Mouse (Mus musculus): Measurements from ENCODE around the gene Irgc1.
A peak's percentile ranks its signal among the peaks of the same experiment; 100 is the strongest.
"Not testable (repeated sequence)": the region's sequence is repeated elsewhere in the genome, so short reads cannot be mapped to it uniquely, and the experiment has no call there.

The Irgc1 gene

DNA sequence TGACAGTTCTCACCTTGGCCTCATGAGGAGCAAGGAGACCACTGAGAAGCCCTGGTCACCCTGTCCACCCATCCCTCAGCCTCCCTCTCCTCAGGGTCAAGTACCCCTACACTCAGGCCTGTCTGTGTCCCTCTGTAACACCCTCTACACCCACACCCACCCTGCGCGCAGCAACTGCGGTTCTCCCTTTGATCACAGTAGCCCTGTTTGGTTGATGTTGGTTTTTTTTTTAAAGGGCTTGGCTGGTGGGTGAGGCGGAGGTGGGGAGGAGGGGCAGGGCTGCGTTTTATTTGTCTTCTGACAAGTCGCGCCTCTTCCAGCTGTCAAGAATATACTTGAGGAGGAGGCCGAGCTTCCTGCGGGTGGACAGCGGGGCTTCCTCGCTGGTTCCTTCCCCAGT lies 20.4 kb downstream of the Irgc1 start:
- DNase-seq (ENCODE audit: low spot score), result no peak

DNA sequence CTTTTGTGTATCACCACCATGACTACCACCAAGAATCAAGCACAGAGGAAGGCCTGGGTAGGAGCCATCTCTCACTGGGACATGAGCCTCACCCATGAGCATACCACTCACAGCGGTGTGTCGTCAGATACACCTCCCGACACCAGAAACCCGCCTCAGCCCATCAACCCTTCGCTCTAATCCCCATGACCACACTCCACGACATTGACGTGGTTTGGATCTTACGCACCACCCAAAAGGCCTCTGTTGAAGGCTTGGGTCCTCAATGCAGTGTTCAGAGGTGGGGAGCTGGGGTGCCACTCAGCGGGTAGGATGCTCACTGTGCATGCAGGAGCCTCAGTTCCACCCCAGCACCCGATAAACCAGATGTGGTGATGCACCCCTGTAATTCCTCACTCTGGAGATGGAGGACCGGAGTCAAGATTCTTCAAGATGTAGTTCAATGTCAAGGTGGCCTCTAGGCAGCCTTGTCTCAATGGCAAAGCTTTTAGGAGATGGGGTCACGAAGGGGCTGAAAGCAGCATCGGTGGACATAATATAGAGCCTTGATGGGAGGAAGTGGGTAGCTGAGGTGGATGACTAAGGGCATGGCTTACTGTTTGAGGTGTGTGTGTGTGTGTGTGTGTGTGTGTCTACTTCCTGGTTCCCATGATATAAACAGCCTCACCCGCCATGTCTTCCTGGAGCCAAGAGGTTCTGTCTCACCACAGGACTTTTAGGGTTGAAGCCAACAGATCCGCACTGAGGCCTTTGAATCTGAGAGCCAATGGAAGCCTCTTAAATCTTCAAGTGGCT lies 21.3 kb downstream of the Irgc1 start:
- no peak for DNase-seq (ENCODE audit: low spot score)

DNA sequence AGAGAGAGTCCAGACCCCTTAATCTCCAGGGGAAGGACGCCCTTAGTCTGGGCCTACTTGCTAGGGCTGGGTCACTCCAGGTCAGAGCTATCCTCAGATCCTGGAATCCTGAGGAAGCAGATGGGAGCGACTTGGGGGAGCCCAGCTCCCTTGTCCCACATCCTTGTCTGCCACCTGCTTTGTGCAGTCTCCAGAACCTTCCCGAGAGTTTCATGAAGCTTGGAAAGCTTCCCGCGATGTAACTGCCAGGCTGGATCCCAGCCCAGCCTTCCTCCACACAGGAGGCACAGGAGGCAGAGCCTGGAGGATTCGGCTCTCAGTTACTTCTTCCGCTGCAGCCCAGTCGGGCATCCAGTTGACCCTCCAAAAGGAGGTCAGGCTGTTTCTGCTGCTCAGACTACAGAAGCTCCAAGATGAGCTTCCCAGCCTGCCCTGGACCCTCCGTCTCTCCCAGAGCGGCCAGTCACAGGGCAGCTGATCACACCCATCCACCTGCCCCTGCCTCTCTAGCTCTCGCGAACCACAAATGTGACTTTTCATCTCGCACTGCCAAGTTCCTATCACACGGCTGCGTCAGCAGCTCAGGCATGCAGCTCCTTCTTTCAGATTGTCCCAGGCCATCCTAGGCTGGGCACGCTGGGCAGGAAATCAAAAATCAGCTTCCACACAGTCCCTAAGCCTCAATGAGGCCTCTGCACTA lies 22.5 kb downstream of the Irgc1 start:
- DNase-seq (ENCODE audit: low spot score), result peak; percentile 75

DNA sequence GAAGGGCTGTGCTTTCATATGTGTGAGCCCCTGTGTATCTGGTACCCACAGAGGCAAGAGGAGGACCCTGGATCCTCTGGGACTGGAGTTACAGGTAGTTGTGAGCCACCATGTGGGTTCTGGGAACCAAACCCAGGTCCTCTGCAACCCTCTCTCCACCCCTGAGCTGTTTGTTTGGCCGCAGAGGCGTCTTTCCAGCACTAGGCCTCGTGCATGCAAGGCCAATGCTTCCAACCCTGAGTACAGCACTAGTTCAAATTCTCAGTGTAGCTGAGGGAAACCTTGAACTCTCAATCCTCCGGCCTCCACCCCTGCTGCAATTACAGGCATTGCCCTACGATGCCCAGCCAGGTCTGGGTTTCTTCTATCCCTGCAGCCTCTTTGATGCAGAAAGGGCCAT lies 23.4 kb downstream of the Irgc1 start:
- no peak for DNase-seq (ENCODE audit: low spot score)

DNA sequence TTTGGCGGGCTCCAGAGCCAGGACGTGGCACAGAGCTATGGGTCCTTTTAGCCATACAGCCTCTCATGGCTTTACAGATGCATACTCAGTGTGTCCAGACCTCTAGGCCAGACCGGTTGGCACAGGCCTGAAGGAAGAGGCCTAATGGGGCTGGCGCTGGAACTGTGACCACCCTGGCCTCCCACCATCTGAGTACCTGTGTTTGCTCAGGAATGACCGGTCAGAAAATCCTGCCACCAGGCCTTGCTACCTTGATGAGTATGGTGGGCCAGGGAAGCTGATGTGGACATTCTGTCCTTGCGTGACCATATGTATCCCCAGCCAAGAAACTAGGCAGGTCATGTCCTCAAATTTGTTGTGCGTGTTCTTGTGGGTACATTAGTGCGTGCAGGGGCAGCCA lies 24.9 kb downstream of the Irgc1 start:
- DNase-seq (ENCODE audit: low spot score), result no peak

DNA sequence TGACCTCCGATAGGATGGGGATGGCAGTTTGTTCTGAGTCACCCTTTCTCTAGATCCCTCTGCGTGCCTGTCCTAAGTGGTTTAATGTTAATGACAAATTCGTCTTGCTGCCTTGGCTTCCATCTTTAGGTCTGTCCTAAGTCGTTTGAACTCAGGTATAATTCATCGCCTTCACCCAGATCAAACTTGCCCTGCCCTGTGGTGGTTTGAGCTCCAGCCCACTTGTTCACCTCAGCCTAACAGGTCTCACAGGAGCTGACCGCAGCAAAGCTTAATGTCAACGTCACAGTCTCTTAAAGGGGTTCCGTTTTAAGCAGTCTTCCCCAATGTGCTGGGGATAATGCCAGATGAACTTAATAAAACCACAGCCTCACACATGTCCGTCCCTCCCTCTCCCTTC lies 26.2 kb downstream of the Irgc1 start:
- no peak for DNase-seq (ENCODE audit: low spot score)

DNA sequence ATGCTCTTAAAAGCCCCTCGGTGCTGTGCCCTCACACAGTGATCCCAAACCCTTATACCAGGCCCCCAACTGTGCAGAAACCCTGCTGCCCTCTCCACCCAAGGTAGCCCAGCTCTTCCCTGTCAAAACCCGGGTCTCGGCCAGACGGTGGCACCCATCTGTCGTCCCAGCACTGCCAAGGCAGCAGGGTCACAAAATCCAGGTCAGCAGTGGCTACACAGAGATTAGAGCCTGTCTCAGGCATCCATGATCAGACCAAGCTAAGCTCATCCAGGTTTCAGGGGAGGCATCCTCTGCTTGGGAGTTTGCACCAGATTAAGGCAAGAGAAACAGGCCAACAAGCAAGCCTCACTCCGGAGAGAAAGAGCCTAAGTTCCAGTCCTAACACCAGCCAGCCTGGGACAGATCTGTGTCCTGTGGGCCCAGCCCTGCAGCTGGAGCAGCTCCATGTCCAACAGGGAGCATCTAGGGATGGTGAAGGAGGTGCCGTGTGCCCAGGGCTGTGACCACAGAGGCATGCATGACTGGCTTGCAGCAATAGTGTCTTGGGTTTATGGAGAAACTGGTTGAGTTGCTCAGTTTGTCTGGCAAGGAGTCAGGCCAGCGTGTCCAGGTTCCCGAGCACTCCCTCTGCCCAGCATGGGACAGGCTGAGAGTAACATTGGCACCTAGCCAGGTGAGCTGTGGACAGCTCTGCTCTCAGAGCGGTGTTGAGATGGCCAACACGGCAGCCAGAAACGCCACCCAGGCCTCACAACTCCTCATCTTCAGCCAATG lies 28.0 kb downstream of the Irgc1 start:
- no peak for DNase-seq (ENCODE audit: low spot score)

DNA sequence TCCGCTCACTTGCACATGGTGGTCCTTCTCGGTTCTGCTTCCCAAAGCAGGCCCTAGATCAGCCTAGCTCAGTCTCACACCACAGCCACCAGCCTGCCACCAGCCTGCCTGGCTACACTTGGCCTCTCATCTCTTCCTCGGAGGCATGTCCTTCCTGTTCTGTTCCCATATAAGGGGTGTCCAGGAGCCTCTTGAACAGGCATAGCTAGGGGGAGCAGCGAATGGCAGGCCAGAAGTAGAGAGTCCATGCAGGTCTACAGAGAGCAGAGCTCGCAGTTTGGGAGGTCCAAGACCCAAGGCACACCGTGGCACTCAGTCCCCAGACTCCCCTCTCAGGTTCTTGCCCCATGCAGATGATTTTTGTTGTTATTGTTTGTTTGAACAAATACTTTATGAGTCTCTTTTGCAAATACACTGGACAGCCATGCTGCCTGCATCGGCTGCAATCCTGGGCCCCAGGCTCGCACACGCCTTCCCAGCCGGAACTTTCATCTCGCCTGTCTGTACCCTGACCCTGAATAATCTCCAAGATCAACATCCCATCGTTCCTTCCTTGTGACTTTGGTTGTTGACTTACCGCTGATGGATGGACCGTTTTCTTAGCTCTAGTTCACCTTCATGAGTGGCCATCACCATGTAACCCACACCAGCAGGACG lies 28.9 kb downstream of the Irgc1 start:
- DNase-seq (ENCODE audit: low spot score), result no peak

DNA sequence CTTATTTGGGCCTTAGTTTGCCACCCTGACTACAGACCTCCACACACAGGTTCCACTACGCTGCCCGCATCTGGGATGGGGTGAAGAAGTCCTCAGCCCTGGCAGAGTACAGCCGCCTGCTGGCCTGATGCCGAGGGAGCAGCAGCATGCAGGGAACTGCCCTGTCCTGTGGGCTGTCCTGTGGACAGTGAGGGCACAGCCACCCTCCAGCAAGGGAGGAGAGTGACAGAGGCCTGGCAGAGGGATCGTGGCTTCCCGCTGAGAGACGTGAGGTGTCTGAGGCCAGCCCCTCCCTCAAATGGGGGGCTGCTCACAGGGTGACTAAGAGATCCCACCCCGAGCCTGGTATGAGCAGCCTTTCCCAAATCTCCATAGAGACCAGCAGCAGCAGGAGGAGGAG lies 29.8 kb downstream of the Irgc1 start:
- DNase-seq (ENCODE audit: low spot score), result no peak

DNA sequence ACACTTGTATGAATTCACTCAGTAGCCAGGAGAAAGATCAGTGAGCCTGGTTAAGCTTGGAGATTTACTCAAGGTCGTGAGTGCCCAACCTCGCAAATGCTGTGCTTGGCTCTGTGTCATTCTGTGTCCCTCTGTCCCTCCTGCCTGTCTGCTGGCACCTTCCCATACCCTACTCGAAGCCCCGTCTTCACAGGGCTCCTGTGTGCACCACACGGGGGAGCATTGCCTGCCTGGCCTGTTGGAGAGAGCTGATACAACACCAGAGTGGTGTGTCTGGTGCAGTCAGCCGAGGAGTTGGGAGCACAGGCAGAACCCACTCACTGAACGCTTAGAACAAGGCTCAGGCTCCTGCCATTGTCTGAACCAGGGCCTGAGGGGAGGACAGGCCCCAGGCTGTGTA lies 30.4 kb downstream of the Irgc1 start:
- DNase-seq (ENCODE audit: low spot score), result no peak

DNA sequence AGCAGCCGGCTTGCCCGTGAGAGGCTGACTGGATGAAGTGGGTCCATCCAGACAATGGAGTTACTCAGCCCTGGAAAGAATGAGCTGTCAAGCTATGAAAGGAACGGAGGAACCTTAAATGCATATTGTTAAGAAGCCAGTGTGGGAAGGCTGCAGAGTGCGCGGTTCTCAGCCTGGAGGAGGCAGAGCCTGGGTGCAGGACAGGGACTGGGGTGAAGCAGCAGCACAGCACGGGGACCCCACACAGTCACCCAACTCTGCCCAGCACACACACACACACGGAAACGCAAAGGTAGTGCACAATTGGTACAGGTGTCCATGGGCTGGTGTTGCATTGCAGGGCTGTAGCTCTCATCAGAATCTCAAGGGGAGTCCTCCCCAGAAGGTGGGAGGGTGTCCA lies 32.5 kb downstream of the Irgc1 start:
- no peak for DNase-seq (ENCODE audit: low spot score)

DNA sequence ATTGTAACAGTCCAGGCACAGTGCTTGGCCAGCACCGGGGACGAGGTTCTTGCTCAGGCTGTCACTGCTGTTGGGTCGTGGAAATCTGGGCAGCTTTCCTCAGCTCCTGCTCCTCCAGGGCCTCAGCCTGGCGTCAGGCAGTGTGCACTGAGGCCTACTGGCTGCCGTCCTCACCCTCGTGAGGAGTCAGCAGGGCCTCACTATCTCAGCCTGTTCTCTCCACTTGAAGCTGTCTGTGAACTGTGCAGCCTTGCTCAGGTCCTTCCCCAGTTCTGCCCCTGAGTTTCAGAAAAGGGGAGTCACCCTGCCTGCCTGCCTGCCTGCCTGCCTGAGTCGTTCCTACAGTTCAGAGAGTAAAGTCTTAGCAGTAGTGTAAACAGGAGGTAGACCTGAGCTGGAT lies 36.8 kb downstream of the Irgc1 start:
- no peak for DNase-seq (ENCODE audit: low spot score)

DNA sequence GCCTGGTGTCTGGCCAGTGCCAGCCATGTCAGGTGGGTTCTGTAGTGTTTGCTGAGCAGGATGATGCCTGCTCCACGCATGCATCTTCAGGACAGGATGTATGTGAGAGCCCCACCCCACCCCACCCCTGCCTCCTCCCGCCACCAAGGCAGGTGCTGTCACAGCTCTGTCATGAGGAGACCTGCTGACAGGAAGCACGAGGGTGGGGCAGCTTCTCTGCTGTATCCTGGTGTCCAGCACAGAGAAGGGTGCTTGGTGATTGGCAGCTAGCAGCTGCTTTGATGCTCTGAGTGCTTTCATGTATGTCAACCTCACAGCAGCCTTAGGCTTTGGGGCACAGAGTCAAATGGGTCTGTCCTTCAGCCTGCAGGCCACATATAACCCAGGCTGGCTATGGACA lies 38.5 kb downstream of the Irgc1 start:
- DNase-seq (ENCODE audit: low spot score), result no peak

DNA sequence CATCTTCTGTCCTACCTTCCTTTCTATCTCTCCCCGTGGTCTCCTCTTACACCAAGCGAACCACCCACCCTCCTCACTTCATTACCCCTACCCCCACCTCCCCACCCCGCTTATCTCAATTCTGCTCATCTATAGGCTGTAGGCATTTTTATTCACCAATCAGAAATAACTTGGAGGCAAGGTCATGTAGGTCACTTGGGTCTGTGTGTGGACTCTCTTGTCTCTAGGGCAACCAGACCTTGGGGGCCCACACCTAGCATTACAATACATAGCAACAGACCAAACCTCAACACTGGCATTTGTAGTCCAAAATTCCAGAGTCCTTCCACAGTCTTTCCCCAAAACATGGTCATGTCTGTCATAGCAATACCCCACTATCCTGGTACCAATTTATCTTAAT lies 41.3 kb downstream of the Irgc1 start:
- no peak for DNase-seq (ENCODE audit: low spot score)

DNA sequence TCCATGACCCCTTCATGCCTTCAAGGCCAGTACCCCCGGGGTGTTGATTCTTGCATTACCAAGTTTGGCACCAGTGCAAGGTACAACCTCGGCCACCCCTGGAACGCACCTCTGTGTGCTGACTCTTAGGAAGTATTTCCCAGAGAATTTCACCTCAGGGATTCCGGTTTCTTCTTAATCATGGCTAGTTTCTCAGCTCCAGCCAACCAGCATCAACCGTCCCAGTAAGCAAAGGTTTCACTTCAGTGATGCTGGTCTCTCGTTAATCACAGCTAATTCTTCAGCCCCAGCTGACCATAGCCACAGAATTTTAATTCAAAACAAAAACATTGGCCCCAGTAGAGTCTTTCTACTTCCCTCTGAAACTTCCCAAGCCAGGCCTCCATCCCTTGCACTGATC lies 42.0 kb downstream of the Irgc1 start:
- no peak for DNase-seq (ENCODE audit: low spot score)

DNA sequence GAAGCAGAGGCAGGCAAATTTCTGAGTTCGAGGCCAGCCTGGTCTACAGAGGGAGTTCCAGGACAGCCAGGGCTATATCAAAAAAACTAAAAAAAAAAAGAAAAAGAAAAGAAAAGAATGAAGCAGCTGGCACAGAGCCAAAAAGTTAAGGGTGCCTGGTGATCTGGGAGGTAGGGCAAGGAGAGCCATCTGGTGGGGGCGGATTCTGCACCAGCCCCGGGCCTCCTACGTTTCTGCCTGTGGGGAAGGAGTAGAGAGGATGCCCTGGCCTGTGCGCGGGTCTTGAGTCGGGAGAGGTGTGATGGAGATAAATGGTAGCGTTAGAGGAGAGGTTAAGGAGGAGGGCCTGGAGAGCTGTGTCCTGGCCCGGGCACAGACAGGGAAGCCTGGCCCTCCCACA lies 43.9 kb downstream of the Irgc1 start:
- DNase-seq (ENCODE audit: low spot score), result no peak

DNA sequence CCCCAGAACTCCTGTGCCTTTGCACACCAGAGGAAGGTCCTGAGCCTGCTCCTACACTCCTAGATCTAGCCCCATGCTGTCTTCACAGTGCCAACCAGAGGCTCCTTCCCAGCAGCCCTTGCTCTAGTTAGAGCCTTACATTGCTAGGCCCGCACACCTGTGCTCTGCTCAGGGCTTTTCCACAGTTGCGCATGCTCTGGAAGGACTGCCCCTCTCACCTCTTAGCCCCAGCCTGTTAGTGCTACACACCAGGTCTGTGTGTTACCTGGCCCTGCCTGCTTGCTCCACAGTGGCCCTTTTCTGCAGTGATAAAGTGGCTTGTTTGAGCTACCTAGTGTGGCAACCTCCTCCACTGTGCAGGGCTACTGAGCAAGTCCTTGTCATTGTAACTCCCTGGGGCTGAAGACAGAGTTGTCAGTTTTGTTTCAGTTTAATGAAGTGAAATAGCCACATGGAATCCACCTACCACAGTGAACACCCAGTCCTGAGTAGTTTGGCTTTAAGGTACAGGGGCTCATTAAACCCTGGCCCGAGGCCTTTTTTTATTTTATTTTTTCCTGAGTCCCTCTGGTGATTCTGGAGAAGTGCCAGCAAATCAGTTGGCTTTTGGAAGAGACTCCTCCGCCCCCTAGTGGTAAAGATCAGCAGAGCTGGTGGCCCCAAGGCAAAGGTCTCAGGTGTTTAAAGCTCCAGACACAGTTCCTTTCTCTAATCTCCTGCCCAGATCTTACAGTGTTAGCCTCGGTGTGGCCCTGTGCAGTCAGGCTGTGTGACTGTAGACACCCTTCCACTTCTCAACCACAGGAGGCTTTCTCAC lies 45.4 kb downstream of the Irgc1 start:
- DNase-seq (ENCODE audit: low spot score), result peak; percentile 65

DNA sequence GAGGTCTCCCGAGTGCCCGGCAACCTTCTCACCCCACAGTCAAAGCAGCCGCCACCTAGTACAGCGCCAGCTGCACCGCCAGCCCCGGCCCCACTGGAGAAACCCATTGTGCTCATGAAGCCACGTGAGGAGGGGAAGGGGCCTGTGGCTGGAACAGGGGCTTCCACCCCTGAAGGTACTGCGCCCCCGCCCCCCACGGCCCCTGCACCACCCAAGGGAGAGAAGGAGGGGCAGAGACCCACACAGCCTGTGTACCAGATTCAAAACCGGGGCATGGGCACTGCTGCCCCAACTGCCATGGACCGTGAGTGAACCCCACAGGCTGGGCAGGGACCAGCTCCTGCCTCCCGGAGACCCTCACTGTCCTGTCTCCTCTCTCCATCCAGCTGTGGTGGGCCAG lies 46.4 kb downstream of the Irgc1 start:
- DNase-seq (ENCODE audit: low spot score), result no peak

DNA sequence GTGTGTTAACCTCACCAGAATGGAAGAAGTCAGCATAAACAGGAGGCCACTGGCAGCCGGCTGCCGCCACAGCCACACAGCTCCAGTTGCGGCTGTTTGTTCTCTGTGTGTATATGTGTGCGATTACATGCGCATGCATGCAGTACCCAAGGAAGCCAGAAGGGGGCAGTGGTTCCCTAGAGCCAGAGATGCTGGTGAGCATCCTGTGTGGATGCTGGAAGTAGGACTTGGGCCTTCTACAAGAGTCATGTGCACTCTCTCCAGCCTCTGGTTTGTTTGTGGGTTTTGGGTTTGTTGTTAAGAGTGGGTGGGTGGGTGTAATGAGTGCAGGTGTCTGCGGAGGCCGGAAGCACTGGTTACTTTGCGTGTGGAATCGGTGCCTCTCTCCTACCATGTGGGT lies 49.2 kb downstream of the Irgc1 start:
- DNase-seq (ENCODE audit: low spot score), result no peak

DNA sequence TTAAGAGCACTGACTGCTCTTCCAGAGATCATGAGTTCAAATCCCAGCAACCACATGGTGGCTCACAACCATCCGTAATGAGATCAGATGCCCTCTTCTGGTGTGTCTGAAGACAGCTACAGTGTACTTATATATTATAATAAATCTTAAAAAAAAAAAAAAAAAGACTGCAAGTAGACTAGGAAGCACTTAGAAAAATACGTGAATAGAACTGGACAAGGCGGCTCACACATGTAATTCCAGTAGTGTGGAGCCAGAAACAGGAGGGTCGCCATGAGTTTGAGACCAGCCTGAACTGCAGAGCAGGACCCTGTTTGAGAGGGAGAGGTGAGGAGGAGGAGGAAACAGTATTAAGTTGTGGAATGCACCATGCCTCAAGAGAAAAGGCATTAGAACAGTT lies 51.6 kb downstream of the Irgc1 start:
- DNase-seq (ENCODE audit: low spot score), result not testable (repeated sequence)

DNA sequence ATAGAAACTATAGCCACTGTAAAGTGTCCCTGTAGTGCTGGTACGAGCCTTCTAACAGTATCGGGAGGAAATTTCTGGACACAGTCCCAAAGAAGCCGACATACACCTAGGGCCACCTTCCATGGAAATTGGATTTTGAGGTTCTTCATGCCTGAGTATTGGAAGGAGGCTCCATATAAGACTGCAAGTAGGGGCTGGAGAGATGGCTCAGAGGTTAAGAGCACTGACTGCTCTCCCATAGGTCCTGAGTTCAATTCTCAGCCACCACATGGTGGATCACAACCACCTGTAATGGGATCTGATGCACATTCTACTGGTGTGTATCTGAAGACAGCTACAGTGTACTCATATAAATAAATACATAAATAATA lies 52.0 kb downstream of the Irgc1 start:
- no peak for DNase-seq (ENCODE audit: low spot score)

Data from left cerebral cortex, adult 11 months (tissue).